Mouse (Mus musculus) WW6 (cell line): ENCODE results near the gene Tmem200b.
A peak's percentile ranks its signal among the peaks of the same experiment; 100 is the strongest.

Experiments
- DNase-seq: peaks from one replicate; pipeline ENCODE4 v3.0.0-alpha.2; 2013; ENCODE audit warnings: low read depth, low spot score

Gene Tmem200b

GRCm38 (mm10) chr4:131921461-131922346 is at the start of gene Tmem200b:
Tmem200b (plus strand) TSS chr4:131921771.
- no peak for DNase-seq

- no peak for DNase-seq
Observed at GRCm38 (mm10) chr4:131872672-131873292, 48.8 kb upstream of the Tmem200b start.

GRCm38 (mm10) chr4:131873293-131874168 is 48.0 kb upstream of the Tmem200b start, which contains the start of gene Srsf4:
Srsf4 (plus strand) TSS chr4:131873617.
- peak; percentile 90 for DNase-seq

GRCm38 (mm10) chr4:131874169-131874536 is 47.4 kb upstream of the Tmem200b start:
- no peak for DNase-seq

- DNase-seq, result no peak
Observed at GRCm38 (mm10) chr4:131874567-131874966, 47.0 kb upstream of the Tmem200b start.

- no peak for DNase-seq
Observed at GRCm38 (mm10) chr4:131875242-131875641, 46.3 kb upstream of the Tmem200b start.

GRCm38 (mm10) chr4:131876836-131877235 is 44.7 kb upstream of the Tmem200b start:
- no peak for DNase-seq

- no peak for DNase-seq
Observed at GRCm38 (mm10) chr4:131879692-131880091, 41.9 kb upstream of the Tmem200b start.

- DNase-seq, result no peak
Observed at GRCm38 (mm10) chr4:131881306-131881705, 40.3 kb upstream of the Tmem200b start.

GRCm38 (mm10) chr4:131883571-131883970 is 38.0 kb upstream of the Tmem200b start:
- no peak for DNase-seq

GRCm38 (mm10) chr4:131885376-131885775 is 36.2 kb upstream of the Tmem200b start:
- DNase-seq, result no peak

GRCm38 (mm10) chr4:131888564-131888963 is 33.0 kb upstream of the Tmem200b start:
- DNase-seq, result no peak

GRCm38 (mm10) chr4:131890692-131891091 is 30.9 kb upstream of the Tmem200b start:
- no peak for DNase-seq

GRCm38 (mm10) chr4:131897109-131897508 is 24.5 kb upstream of the Tmem200b start:
- no peak for DNase-seq

GRCm38 (mm10) chr4:131897787-131898186 is 23.8 kb upstream of the Tmem200b start:
- no peak for DNase-seq

GRCm38 (mm10) chr4:131898503-131899179 is 22.9 kb upstream of the Tmem200b start:
- DNase-seq, result no peak

- DNase-seq, result no peak
Observed at GRCm38 (mm10) chr4:131899180-131899554, 22.4 kb upstream of the Tmem200b start.

- no peak for DNase-seq
Observed at GRCm38 (mm10) chr4:131901090-131901489, 20.5 kb upstream of the Tmem200b start.

- no peak for DNase-seq
Observed at GRCm38 (mm10) chr4:131904478-131904877, 17.1 kb upstream of the Tmem200b start.

GRCm38 (mm10) chr4:131906423-131906822 is 15.1 kb upstream of the Tmem200b start:
- no peak for DNase-seq

GRCm38 (mm10) chr4:131907912-131908311 is 13.7 kb upstream of the Tmem200b start:
- DNase-seq, result no peak
